Mouse (Mus musculus): ENCODE measurements around the gene Vps13d. TPM values are rescaled to one million over a fixed set of nuclear protein-coding genes. Genes with fewer than 3 reads are reported as not detected.

Vps13d gene
- polyA plus RNA-seq, 1 experiment from 2014 or later = 8.8 TPM

- Histone ChIP-seq H3K4me1 (no peaks in the 10 kb centered on the region), H3K36me3 (peaks cover 38% of the 10 kb centered on the region), H3K4me2 (no peak overlapping the region), H3K27ac (no peak overlapping the region), H3K9me3 (no peaks in the 10 kb centered on the region), H3K4me3 (replicated peaks) (no peak overlapping the region), H3K9ac (no peak overlapping the region), H3K27me3 (replicated peaks) (no peaks in the 10 kb centered on the region)
- no peak for ATAC-seq (ENCODE audit: insufficient read depth, low FRiP score, low read depth)
- WGBS = 64% methylated on average over 7 of the region's 7 CpGs
Observed at GRCm38 (mm10) chr4:145066336-145067018, 128.3 kb downstream of the Vps13d start.

- Histone ChIP-seq H3K27ac (no peak overlapping the region), H3K9me3 (no peaks in the 10 kb centered on the region), H3K4me3 (replicated peaks) (no peak overlapping the region), H3K36me3 (peaks cover 41% of the 10 kb centered on the region), H3K4me1 (no peaks in the 10 kb centered on the region), H3K27me3 (replicated peaks) (no peaks in the 10 kb centered on the region), H3K4me2 (no peak overlapping the region), H3K9ac (no peak overlapping the region)
- ATAC-seq (ENCODE audit: insufficient read depth, low FRiP score, low read depth) = no peak; the same call in 1 of the 2 replicates
- WGBS = 89% methylated on average over 2 of the region's 2 CpGs
Observed at GRCm38 (mm10) chr4:145058749-145059442, 135.9 kb downstream of the Vps13d start.

- Histone ChIP-seq H3K36me3 (peaks cover 32% of the 10 kb centered on the region), H3K27me3 (replicated peaks) (no peaks in the 10 kb centered on the region), H3K27ac (no peak overlapping the region), H3K9me3 (no peaks in the 10 kb centered on the region), H3K9ac (no peak overlapping the region), H3K4me3 (replicated peaks) (no peak overlapping the region), H3K4me1 (peaks cover 9% of the 10 kb centered on the region; the same call in 1 of the 2 replicates), H3K4me2 (no peak overlapping the region)
- no peak for ATAC-seq (ENCODE audit: insufficient read depth, low FRiP score, low read depth)
- 91% methylated on average over 3 of the region's 3 CpGs for WGBS
Observed at GRCm38 (mm10) chr4:145056346-145056745, 138.5 kb downstream of the Vps13d start.

GRCm38 (mm10) chr4:145055792-145056191 lies 139.0 kb downstream of the Vps13d start:
- no peak overlapping the region for H3K9ac ChIP-seq
- H3K9me3 ChIP-seq = no peaks in the 10 kb centered on the region
- H3K4me1 ChIP-seq = peaks cover 10% of the 10 kb centered on the region
- 84% methylated on average over 3 of the region's 3 CpGs for WGBS
- H3K36me3 ChIP-seq = peaks cover 27% of the 10 kb centered on the region
- H3K4me3 ChIP-seq (replicated peaks) = no peak overlapping the region
- no peak overlapping the region for H3K4me2 ChIP-seq
- ATAC-seq (ENCODE audit: insufficient read depth, low FRiP score, low read depth) = no peak
- H3K27me3 ChIP-seq (replicated peaks) = no peaks in the 10 kb centered on the region
- no peak overlapping the region for H3K27ac ChIP-seq

- Histone ChIP-seq H3K4me2 (no peak overlapping the region), H3K9ac (no peak overlapping the region), H3K9me3 (no peaks in the 10 kb centered on the region), H3K36me3 (peaks cover 24% of the 10 kb centered on the region), H3K4me3 (replicated peaks) (no peak overlapping the region), H3K4me1 (peaks cover 15% of the 10 kb centered on the region), H3K27ac (no peak overlapping the region), H3K27me3 (replicated peaks) (no peaks in the 10 kb centered on the region)
- WGBS = 54% methylated on average over 3 of the region's 3 CpGs
- ATAC-seq (ENCODE audit: insufficient read depth, low FRiP score, low read depth) = no peak
Observed at GRCm38 (mm10) chr4:145054369-145054768, 140.4 kb downstream of the Vps13d start.

GRCm38 (mm10) chr4:145052697-145053096 lies 142.1 kb downstream of the Vps13d start:
- ATAC-seq (ENCODE audit: insufficient read depth, low FRiP score, low read depth) = peak; percentile 24; the same call in 1 of the 2 replicates
- Histone ChIP-seq H3K4me2 (no peak overlapping the region), H3K9me3 (no peaks in the 10 kb centered on the region), H3K4me1 (peaks cover 15% of the 10 kb centered on the region), H3K36me3 (peaks cover 24% of the 10 kb centered on the region), H3K9ac (no peak overlapping the region), H3K27ac (no peak overlapping the region; the same call in 1 of the 2 replicates), H3K4me3 (replicated peaks) (no peak overlapping the region), H3K27me3 (replicated peaks) (no peaks in the 10 kb centered on the region)
- WGBS = 66% methylated on average over 1 of the region's 1 CpGs

- WGBS = 75% methylated on average over 3 of the region's 3 CpGs
Observed at GRCm38 (mm10) chr4:145052282-145052681, 142.5 kb downstream of the Vps13d start.

GRCm38 (mm10) chr4:145051209-145051969 lies 143.4 kb downstream of the Vps13d start:
- WGBS = 75% methylated on average over 4 of the region's 4 CpGs
- peaks cover 15% of the 10 kb centered on the region for H3K4me1 ChIP-seq
- H3K4me2 ChIP-seq = no peak overlapping the region
- no peak for ATAC-seq (ENCODE audit: insufficient read depth, low FRiP score, low read depth)
- no peaks in the 10 kb centered on the region for H3K9me3 ChIP-seq
- H3K4me3 ChIP-seq (replicated peaks) = no peak overlapping the region
- peaks cover 19% of the 10 kb centered on the region; the same call in 1 of the 2 replicates for H3K36me3 ChIP-seq
- H3K27ac ChIP-seq = no peak overlapping the region
- H3K27me3 ChIP-seq (replicated peaks) = no peaks in the 10 kb centered on the region
- no peak overlapping the region for H3K9ac ChIP-seq

More at GRCm38 (mm10) chr4:145052282-145052681, 142.5 kb downstream of the Vps13d start:
- peaks cover 24% of the 10 kb centered on the region for H3K36me3 ChIP-seq
- no peak overlapping the region for H3K4me2 ChIP-seq
- H3K27me3 ChIP-seq (replicated peaks) = no peaks in the 10 kb centered on the region
- H3K4me1 ChIP-seq = peaks cover 15% of the 10 kb centered on the region
- H3K4me3 ChIP-seq (replicated peaks) = no peak overlapping the region
- H3K27ac ChIP-seq = no peak overlapping the region; the same call in 1 of the 2 replicates
- H3K9me3 ChIP-seq = no peaks in the 10 kb centered on the region
- no peak for ATAC-seq (ENCODE audit: insufficient read depth, low FRiP score, low read depth)
- H3K9ac ChIP-seq = no peak overlapping the region

GRCm38 (mm10) chr4:145050518-145051208 lies 144.1 kb downstream of the Vps13d start:
- H3K4me2 ChIP-seq = no peak overlapping the region
- no peak overlapping the region for H3K4me3 ChIP-seq (replicated peaks)
- peaks cover 15% of the 10 kb centered on the region; the same call in 1 of the 2 replicates for H3K36me3 ChIP-seq
- no peaks in the 10 kb centered on the region for H3K27me3 ChIP-seq (replicated peaks)
- H3K4me1 ChIP-seq = peaks cover 15% of the 10 kb centered on the region
- H3K9me3 ChIP-seq = no peaks in the 10 kb centered on the region
- H3K27ac ChIP-seq = 0 out of 2 replicates have a peak overlapping the region, but pooled peaks have one; percentile 23
- 41% methylated on average over 8 of the region's 8 CpGs for WGBS
- peak; percentile 57; the same call in 1 of the 2 replicates for ATAC-seq (ENCODE audit: insufficient read depth, low FRiP score, low read depth)
- H3K9ac ChIP-seq = no peak overlapping the region

GRCm38 (mm10) chr4:145047964-145048363 lies 146.8 kb downstream of the Vps13d start:
- Histone ChIP-seq H3K36me3 (peaks cover 20% of the 10 kb centered on the region), H3K4me1 (peaks cover 23% of the 10 kb centered on the region), H3K9ac (no peak overlapping the region), H3K27ac (no peak overlapping the region), H3K27me3 (replicated peaks) (no peaks in the 10 kb centered on the region), H3K4me2 (no peak overlapping the region), H3K9me3 (no peaks in the 10 kb centered on the region), H3K4me3 (replicated peaks) (no peak overlapping the region)
- no peak for ATAC-seq (ENCODE audit: insufficient read depth, low FRiP score, low read depth)
- WGBS = 79% methylated on average over 5 of the region's 5 CpGs

- Histone ChIP-seq H3K27ac (no peak overlapping the region), H3K9me3 (no peaks in the 10 kb centered on the region), H3K9ac (no peak overlapping the region), H3K36me3 (peaks cover 17% of the 10 kb centered on the region; the same call in 1 of the 2 replicates), H3K4me2 (no peak overlapping the region), H3K27me3 (replicated peaks) (no peaks in the 10 kb centered on the region), H3K4me3 (replicated peaks) (no peak overlapping the region), H3K4me1 (peaks cover 18% of the 10 kb centered on the region)
- WGBS = 66% methylated on average over 7 of the region's 8 CpGs
- ATAC-seq (ENCODE audit: insufficient read depth, low FRiP score, low read depth) = no peak
Observed at GRCm38 (mm10) chr4:145046032-145046401, 148.8 kb downstream of the Vps13d start.

Data from stomach, embryonic 15.5 days (tissue).